Mouse (Mus musculus): ENCODE measurements at regions not wholly inside any gene's neighbourhood (a gene's known extent, or its start where the extent isn't known, plus 50 kb on each side); places are given as distances from the start of the nearest gene placed in this dataset.

DNA sequence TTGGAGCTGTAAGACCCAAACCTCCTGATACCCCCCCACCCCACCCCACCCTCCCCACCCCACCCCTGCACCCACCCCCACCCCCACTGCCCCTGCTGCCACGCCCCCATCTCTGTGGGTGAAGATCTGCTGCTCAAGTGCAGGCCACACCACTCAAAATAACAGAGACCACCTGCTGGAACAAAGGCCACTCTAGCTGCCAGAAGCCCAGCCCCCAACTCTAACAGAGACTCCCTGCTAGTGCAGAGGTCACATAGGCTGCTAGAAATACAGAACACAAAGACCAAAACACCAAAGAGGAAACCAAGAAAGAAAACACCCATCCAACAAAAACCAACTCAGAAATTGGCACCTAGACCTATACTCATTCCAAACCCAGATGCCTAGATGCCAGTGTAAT, 58.9 kb downstream of the Olfr267 start:
- DNase-seq (ENCODE audit: low spot score in 2 of 2) = no peak

- no peak for DNase-seq (ENCODE audit: low spot score in 2 of 2)
Measured at GRCm38 (mm10) chr4:58726424-58726823, 61.1 kb downstream of the Olfr267 start.

GRCm38 (mm10) chr4:58722772-58723171, 64.7 kb downstream of the Olfr267 start:
- DNase-seq (ENCODE audit: low spot score in 2 of 2) = no peak

GRCm38 (mm10) chr4:58720682-58721081, 66.8 kb downstream of the Olfr267 start:
- no peak for DNase-seq (ENCODE audit: low spot score in 2 of 2)

GRCm38 (mm10) chr4:58716426-58716825, 71.1 kb downstream of the Olfr267 start:
- DNase-seq (ENCODE audit: low spot score in 2 of 2) = no peak

DNA sequence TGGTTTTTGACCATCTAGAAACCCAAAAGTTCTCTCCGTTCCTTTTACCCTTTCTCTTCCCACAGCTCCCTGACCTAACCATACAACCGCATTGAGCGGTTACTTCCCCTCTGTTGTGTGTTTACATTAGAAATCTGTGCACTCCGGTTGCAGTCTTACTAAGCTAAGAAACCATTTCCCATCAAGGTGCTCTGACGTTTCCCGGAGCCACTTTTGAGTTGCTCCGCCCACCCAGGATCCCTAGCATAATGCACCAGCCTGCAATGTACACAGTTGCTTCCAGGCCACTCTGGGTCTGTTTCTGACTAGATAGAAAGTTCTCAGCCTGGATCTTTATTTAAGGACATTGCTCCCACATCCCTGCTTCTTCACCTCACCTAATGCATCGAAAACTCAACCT, 71.7 kb downstream of the Olfr267 start:
- no peak for DNase-seq (ENCODE audit: low spot score in 2 of 2)

- DNase-seq (ENCODE audit: low spot score in 2 of 2) = no peak
Measured at GRCm38 (mm10) chr4:58714221-58714620, 73.3 kb downstream of the Olfr267 start.

DNA sequence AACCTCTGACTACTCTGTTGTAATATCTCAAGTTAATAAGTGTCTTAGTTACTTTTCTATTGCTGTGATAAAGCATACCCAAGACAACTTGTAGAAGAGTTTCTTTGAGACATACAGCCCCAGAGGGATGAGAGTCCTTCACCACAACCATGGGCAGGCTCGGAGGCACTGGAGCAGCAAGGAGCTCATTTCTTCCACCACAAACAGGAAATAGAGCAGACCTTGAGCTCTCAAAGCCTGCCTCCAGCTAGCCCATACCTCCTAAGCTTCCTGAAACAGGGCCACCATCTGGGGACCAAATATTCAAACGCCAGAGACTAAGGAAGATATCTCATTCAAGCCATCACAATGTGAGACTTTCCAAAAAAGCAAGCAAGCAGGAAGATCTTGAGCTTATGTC, 74.6 kb downstream of the Olfr267 start:
- no peak for DNase-seq (ENCODE audit: low spot score in 2 of 2)

DNA sequence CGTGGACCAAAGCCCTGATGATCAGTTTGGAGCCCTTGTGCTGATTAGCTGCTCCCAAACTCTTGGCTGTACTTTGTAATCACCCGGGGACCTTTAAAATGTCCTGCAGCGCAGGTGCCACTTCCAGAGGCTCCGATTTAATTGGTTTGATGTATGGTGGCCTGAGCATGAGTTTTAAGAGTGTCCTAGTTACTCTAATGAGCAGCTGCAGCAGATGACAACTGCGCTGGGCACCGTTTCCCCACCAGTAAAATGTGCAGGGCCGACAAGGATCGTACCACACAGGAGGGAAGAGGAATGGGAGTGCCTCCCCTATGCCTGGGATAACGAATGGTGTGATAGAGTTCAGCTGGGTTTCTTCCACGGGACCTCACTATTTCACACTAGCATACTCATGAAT, 75.3 kb downstream of the Olfr267 start:
- no peak for DNase-seq (ENCODE audit: low spot score in 2 of 2)

DNA sequence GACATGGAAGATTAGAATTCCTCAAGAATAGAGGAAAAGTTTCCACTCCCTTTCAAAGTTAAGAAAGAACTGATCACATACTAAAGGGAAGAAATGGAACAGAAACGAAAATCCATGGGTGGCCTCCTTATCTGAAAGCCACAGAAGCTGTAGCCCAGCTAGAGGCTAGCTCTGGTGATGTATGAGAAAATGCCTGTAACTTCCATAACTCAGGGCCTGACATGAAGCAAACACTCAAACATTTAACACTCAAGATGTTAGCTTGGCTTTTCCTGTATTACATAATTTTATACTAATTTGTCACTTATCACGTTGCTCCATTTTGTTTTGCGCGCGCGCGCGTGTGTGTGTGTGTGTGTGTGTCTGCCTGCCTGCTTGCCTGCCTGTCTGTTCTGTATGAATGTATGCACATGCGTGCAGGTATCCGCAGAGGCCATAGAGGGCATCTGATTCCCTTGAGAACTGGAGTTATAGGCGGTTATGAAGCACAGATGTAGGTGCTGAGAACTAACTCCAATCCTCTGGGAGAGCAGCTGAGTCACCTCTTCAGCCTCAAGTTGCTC, 88.2 kb downstream of the Olfr267 start:
- DNase-seq (ENCODE audit: low spot score in 2 of 2) = no peak

- DNase-seq (ENCODE audit: low spot score in 2 of 2) = no peak
Measured at GRCm38 (mm10) chr4:58698828-58699227, 88.7 kb downstream of the Olfr267 start.

DNA sequence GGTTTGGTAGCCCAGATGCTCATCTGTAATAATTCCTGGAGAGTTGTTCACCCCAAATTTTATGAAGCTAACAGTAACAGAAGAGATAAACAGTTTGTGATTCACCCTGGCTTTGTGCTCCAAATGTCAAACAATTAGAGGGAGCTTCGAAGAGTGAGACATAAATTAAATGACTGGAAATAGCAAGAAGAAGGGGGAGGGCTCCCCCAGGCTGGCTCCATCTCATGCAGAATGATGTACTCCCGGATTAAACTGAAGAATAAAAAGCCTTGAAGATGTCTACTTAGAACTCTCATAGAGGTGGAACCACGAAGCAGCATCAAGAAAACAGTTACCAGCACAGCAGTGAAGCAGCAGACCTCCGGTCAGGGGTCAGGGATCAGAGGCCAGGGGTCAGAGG, 90.8 kb downstream of the Olfr267 start:
- DNase-seq (ENCODE audit: low spot score in 2 of 2) = no peak

- DNase-seq (ENCODE audit: low spot score in 2 of 2) = no peak
Measured at GRCm38 (mm10) chr4:58695281-58695680, 92.2 kb downstream of the Olfr267 start.

- no peak for DNase-seq (ENCODE audit: low spot score in 2 of 2)
Measured at GRCm38 (mm10) chr4:58693018-58693417, 94.5 kb downstream of the Olfr267 start.

DNA sequence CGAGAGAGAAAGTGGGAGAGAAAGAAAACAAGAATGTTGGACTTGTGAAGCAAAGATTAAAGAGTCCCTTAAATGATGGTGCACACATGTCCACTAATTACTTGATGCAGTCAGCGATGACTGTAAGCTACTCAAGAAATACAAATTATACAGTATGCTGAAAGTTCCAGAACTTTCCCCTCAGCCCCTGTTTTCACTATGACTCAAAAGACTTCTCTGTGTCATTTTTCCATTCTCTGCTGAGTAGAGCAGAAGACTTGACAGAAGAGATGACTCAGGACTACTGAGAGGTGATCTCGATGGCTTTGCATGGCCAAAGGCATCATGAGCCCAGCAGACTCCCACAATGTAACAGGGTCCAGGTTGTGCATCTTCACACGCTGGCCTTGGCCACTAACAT, 105.6 kb downstream of the Olfr267 start:
- DNase-seq (ENCODE audit: low spot score in 2 of 2) = no peak

DNA sequence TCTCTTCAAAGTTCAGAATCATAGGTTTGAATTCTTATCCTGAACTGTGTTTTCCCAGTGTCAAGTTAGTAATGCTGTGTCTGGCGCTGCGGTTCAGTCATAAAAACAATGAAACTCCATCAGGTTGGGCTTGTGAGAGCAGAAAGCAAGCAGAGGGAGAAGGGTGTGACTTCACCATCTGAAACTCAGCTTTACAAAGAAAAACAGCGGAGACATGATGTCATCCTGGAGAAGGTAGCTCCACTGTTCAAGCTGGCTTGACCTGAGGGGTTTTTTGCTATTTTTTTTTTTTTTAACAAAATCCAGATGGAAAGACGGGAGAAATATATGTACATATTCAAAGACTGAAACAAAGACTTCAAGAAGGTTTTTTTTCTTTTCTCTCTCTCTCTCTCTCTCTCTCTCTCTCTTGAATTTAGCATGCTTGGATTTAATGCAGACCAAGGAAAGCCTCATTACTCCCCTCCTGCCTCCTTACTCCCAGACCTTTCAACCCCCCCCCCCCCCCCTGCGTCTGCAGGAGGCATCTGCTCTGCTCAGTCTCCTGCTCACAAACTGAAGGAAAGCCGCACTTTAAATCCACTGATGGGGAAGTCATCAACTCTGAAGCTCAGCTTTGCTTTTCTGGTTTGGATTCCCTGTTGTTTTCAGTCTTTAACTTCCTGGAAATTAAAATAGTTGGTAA, 109.7 kb downstream of the Olfr267 start:
- DNase-seq (ENCODE audit: low spot score in 2 of 2) = no peak

DNA sequence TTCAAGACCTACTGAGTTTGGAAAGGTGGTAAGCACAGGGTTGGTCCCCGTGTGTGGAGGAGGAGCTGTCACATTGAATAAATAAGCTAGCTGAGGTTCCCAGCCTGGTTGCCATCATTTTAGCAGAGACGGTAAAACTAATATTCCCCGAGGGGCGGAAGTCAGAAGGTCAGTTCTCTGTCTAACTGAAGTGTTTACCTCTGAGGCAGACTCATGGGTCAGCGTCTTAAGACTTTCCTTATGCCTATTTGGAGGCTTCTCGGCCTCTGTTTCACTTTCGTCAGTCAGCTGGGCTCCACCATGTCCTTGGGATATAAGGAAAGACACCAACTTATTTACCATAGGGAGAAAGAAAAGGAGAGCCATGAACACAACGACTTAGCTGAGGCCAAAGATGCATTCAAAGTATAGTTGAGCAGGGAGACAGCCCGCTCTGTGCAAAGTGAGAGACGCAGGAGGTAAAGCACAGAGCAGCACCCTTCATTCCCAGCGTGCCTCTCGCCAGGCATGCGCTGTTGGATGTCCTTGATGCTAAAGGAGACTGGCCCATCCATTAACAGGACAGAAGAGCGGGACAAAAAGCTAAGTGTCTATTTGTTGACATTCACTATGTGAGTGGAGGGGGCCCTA, 116.0 kb downstream of the Olfr267 start:
- DNase-seq (ENCODE audit: low spot score in 2 of 2) = no peak

DNA sequence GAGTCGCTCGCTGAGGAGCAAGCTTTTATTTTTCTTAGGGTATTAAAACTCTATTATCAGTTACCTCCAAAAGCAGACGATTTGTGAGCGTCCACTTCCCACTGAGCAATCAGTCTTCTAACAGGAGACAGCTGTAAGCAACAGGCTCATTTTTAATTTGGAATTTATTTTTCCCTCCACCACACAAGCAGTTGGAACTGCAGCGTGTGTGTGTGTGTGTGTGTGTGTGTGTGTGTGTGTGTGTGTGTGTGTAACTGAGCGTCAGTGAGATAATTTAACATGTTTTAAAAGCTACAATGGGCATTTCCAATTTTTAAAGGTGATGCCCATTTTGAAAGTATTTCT, 116.6 kb downstream of the Olfr267 start:
- DNase-seq (ENCODE audit: low spot score in 2 of 2) = no peak

DNA sequence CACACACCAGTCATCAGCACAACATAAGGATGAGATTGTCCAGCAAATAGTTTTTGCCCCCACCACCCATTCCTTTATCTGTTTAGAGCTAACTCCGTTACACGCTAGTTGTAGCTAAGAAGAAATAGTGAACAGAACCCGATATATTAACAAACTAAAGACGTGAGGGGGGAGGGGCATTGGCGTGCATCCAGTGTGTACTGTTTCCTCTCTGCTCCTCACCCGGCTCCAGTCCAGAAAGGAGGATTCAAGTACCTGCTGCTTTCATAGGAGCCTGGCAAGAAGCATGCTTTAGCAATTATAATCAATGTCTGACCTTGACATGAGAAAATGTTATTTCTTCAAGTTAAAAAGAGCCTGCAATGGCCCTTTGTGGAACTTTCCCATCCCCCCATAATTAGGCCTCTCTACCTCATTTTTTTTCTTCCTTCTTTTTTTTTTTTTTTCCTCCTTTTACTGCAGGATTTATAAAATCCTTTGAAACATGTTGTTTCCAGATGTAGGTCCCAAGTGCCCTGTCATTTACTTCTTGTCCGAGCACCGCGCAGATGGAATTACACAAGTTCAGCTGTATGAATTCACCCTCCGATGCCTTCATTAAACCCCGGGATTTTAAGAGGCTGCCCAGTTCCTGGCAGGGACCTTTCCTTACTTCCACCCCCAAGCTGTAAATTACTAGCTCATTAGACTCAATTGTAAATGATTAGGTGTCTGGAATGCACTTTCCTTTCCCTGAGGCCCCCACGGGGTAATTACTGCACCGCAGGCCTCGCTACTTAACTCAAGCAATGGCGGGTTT, 116.6 kb upstream of the Lpar1 start:
- DNase-seq (ENCODE audit: low spot score in 2 of 2) = no peak

DNA sequence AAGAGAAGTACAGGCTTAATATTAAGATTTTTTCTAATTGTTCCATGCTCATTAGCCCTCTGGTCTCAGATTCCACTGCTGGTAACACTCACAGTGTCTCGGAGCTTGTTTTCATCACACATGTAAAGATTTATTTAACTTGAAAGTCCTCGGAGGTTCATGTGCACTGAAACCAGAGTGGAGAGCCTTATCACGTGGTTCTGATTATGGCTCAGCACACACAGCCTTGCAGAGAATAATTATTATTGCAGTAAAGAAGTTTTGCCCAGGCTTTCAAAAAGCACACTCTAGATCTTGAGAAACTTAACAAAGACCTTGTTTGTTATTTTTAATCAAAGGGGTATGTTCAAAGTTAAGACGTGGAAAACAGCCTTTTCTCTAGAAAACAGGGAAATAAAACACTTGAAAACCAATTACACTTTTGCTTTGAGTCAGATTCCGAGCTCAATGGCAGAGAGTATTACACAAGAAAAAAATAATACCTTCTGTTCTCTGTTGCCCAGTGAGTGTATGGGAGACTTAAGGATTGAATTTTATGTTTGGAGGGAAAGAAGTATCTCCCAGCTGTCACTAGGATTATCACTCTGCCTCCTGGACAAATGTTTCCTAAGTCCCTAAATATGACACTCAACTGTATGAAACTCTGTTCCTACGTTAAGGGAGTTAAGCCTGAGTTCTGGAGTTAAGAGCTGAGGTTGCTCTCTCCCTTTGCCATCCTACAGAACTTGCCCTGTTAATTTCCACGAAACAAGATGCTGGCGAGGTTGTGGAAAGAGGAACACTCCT, 114.9 kb upstream of the Lpar1 start:
- no peak for DNase-seq (ENCODE audit: low spot score in 2 of 2)

- no peak for DNase-seq (ENCODE audit: low spot score in 2 of 2)
Measured at GRCm38 (mm10) chr4:58663628-58664205, 110.0 kb upstream of the Lpar1 start.

Measured in left cerebral cortex, adult 18-20 months (tissue).